Mouse (Mus musculus) thymus, adult 2 months (tissue): ENCODE measurements around the gene Akap2. TPM values are rescaled to one million over a fixed set of nuclear protein-coding genes. Genes with fewer than 3 reads are reported as not detected.

Source experiments
- DNase-seq: peaks from one replicate; pipeline ENCODE4 v3.0.0; 2021
- H3K27ac ChIP-seq: fragments of 200-500 bp; 2 replicates; pipeline ENCODE4 v1.5.1; 2012; ENCODE audit warnings: low read length, control low read depth; ENCODE audit not compliant: control insufficient read depth, insufficient read depth
- H3K27me3 ChIP-seq: fragments of 200-500 bp; 2 replicates; pipeline ENCODE4 v1.6.1; 2012; ENCODE audit warnings: mild to moderate bottlenecking, low read length, moderate library complexity, mixed read lengths; ENCODE audit not compliant: control insufficient read depth, insufficient read depth
- H3K36me3 ChIP-seq: fragments of 200-500 bp; 2 replicates; pipeline ENCODE4 v1.6.1; 2012; ENCODE audit warnings: mild to moderate bottlenecking, low read length, moderate library complexity; ENCODE audit not compliant: control insufficient read depth, insufficient read depth
- H3K4me1 ChIP-seq: fragments of 200-500 bp; replicated peaks from 2 replicates; pipeline ENCODE4 v1.6.1; 2012; ENCODE audit warnings: low read length; ENCODE audit not compliant: control insufficient read depth, insufficient read depth
- H3K4me3 ChIP-seq: fragments of 200-500 bp; 2 replicates; pipeline ENCODE4 v1.5.1; 2012; ENCODE audit warnings: mild to moderate bottlenecking, low read length, control low read depth, moderate library complexity; ENCODE audit not compliant: control insufficient read depth, insufficient read depth
- CTCF ChIP-seq: fragments of 200-500 bp; IDR thresholded peaks from 2 replicates; pipeline ENCODE4 v1.5.1; 2012; ENCODE audit warnings: mild to moderate bottlenecking, control low read depth, low read length, moderate library complexity, borderline replicate concordance; ENCODE audit not compliant: control insufficient read depth, poor library complexity, insufficient read depth; ENCODE audit errors: extremely low read depth
- POLR2A ChIP-seq: fragments of 200-500 bp; IDR thresholded peaks from 2 replicates; pipeline ENCODE4 v1.6.1; 2012; ENCODE audit warnings: mild to moderate bottlenecking, low read length, control low read depth, moderate library complexity; ENCODE audit not compliant: control insufficient read depth, poor library complexity, insufficient read depth; ENCODE audit errors: extremely low read depth
- WGBS: fragments of 180-500 bp; shearing (Covaris S2); methylation state at CpG from one replicate; pipeline ENCODE4 v1.1.7; 2018; 5-methylcytosine and 5-hydroxymethylcytosine counted together
- polyA plus RNA-seq: library from polyadenylated mRNA; depleted of rRNA; stranded (reverse); fragments of >200 nt; gene quantifications from 2 replicates; pipeline ENCODE4 v1.2.3, GENCODE M21; 2012

Akap2 gene
- polyA plus RNA-seq, 1 experiment = 99.2 TPM

GRCm38 (mm10) chr4:57772851-57773510 lies 55.5 kb downstream of the Akap2 start:
- Histone ChIP-seq H3K4me3 (no peak overlapping the region), H3K36me3 (no peaks in the 10 kb centered on the region), H3K27me3 (no peaks in the 10 kb centered on the region), H3K4me1 (no peaks in the 10 kb centered on the region; the same call in 1 of the 2 replicates), H3K27ac (no peak overlapping the region)
- WGBS = 40% methylated on average over 11 of the region's 11 CpGs
- no peak for DNase-seq
- TF ChIP-seq CTCF (no peak), POLR2A (no peak)

- whole genome bisulfite sequencing = 91% methylated on average over 4 of the region's 4 CpGs
- no peak for DNase-seq
- Histone ChIP-seq H3K36me3 (no peaks in the 10 kb centered on the region), H3K4me3 (no peak overlapping the region), H3K27ac (no peak overlapping the region), H3K4me1 (no peaks in the 10 kb centered on the region; the same call in 1 of the 2 replicates), H3K27me3 (no peaks in the 10 kb centered on the region)
- no peak for TF ChIP-seq POLR2A
- no peak for TF ChIP-seq CTCF
Measured at GRCm38 (mm10) chr4:57774517-57774916, 57.1 kb downstream of the Akap2 start.

- no peak for DNase-seq
- H3K27me3 ChIP-seq = no peaks in the 10 kb centered on the region
- no peak overlapping the region for H3K4me3 ChIP-seq
- TF ChIP-seq POLR2A (no peak), CTCF (no peak)
- H3K4me1 ChIP-seq = no peaks in the 10 kb centered on the region; the same call in 1 of the 2 replicates
- no peaks in the 10 kb centered on the region for H3K36me3 ChIP-seq
- no peak overlapping the region for H3K27ac ChIP-seq
Measured at GRCm38 (mm10) chr4:57775582-57775981, 58.1 kb downstream of the Akap2 start.

- Histone ChIP-seq H3K27ac (no peak overlapping the region), H3K4me1 (peaks cover 17% of the 10 kb centered on the region), H3K4me3 (no peak overlapping the region), H3K27me3 (no peaks in the 10 kb centered on the region), H3K36me3 (no peaks in the 10 kb centered on the region)
- 58% methylated on average over 4 of the region's 4 CpGs for WGBS
- TF ChIP-seq CTCF (no peak), POLR2A (no peak)
- DNase-seq = no peak
Measured at GRCm38 (mm10) chr4:57780403-57780802, 62.9 kb downstream of the Akap2 start.

GRCm38 (mm10) chr4:57780833-57781641 lies 63.6 kb downstream of the Akap2 start:
- no peaks in the 10 kb centered on the region for H3K27me3 ChIP-seq
- peaks cover 17% of the 10 kb centered on the region for H3K4me1 ChIP-seq
- WGBS = 52% methylated on average over 20 of the region's 20 CpGs

GRCm38 (mm10) chr4:57781994-57782393 lies 64.5 kb downstream of the Akap2 start:
- Histone ChIP-seq H3K4me1 (peaks cover 17% of the 10 kb centered on the region), H3K36me3 (no peaks in the 10 kb centered on the region), H3K27me3 (no peaks in the 10 kb centered on the region), H3K4me3 (peak overlapping the region; percentile 78), H3K27ac (no peak overlapping the region; the same call in 1 of the 2 replicates)
- peak; percentile 37; the same call in 1 of the 2 replicates for TF ChIP-seq CTCF
- peak; percentile 96 for TF ChIP-seq POLR2A
- 1% methylated on average over 26 of the region's 26 CpGs for WGBS
- DNase-seq = peak; percentile 80

More at GRCm38 (mm10) chr4:57780833-57781641, 63.6 kb downstream of the Akap2 start:
- TF ChIP-seq POLR2A (no peak), CTCF (no peak)
- Histone ChIP-seq H3K36me3 (no peaks in the 10 kb centered on the region), H3K27ac (no peak overlapping the region), H3K4me3 (no peak overlapping the region)
- DNase-seq = no peak
